Mouse (Mus musculus) frontal cortex, postnatal 14 days (tissue): ENCODE data around the gene Lbhd2.

Experiments used
- DNase-seq, 2 experiments: peaks; one replicate each; pipeline ENCODE4 v3.0.0; 2022; ENCODE audit warnings: low spot score in 2 of 2

Gene Lbhd2

GRCm38 (mm10) chr12:111447898-111448760, 41.5 kb downstream of the Lbhd2 start:
- DNase-seq, result no peak

DNA sequence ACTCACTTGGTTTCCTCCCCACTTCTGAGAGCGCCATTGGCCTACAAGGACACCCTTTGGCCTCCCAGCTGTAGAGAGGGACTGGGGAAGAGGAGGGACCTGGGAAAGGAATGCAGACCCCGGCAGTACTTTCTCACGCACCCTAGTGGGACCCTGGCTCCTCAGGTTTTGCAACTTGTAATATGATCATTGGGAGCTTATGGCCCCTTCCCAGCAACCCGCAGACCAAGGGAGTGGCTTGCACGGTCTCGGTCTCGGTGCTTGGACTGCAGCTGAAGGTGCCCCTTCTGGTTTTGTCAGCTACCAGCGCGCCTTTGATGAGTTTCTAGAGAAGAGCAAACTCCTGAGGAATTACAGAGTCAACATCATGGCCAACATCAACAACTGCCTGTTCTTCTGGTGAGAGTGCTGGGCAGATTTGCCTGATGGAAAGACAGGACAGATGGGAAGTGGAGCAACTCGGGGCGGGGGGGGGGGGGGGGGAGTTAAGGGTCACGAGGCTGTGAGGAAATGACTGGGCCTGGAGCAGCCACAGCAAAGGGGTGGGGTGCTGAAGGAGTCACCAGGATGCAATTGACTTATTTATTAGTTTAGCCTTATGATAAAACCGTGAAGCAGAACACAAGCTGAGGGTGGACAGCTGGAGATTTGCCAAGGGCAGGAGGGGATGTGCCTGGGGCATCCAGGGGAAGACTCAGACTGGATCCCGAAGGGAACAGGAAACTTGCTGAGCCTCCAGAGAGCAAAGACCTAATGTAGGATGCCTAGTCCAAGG, 42.5 kb downstream of the Lbhd2 start:
- DNase-seq, result no peak

- DNase-seq, result no peak
Measured at GRCm38 (mm10) chr12:111450359-111450758, 43.8 kb downstream of the Lbhd2 start.

GRCm38 (mm10) chr12:111451561-111451960, 45.0 kb downstream of the Lbhd2 start:
- no peak for DNase-seq

DNA sequence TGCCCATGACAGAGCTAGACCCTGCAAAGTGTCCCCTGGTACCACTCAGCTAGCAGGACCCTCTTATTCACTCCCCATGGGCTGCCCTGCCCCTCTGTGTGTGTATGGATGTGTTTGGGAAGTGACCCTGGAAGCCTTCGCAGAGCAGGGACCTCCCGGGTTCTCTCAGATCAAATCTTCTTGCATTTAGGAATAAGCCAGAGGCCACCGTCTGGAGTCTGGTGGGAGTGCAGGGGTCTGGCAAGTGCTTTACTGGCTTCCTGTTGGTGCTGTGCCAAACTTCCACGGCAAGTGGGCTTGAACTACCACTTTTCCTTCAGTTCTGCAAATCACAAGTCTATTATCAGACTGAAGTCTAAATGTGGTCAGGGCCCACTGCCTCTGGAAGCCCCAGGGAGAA, 47.4 kb downstream of the Lbhd2 start:
- no peak for DNase-seq

GRCm38 (mm10) chr12:111454543-111455280, 48.1 kb downstream of the Lbhd2 start:
- no peak for DNase-seq

DNA sequence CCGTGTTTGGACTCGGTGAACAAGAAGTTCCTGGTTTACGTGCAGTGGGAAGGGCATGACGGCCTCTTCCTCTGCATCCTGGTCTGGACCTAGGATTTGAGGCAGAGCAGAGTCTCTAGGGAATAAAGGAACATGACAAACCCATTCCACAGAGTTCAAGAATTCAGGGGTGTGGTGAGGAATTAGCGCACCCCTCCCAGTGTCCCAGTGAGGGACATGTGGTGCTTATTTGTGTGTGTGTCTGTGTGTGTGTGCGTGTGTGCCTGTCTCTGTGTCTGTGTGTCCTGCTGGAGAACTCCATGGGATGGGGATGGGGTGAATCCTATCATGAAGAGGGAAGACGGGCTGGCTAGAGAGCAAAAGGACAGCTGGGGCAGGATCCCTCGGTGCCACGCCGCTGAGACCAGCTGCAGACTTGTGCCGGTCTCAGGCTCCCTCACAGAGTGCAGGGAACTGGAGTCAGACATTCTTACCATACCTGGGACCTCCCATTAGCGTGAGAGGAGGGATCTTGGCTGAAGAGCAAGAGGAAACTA, 48.8 kb downstream of the Lbhd2 start:
- DNase-seq, result no peak

GRCm38 (mm10) chr12:111455860-111456259, 49.3 kb downstream of the Lbhd2 start:
- DNase-seq, result no peak

GRCm38 (mm10) chr12:111457742-111458141, 51.1 kb downstream of the Lbhd2 start:
- no peak for DNase-seq
